Mouse (Mus musculus) 3134 (cell line): Measurements from ENCODE around the gene Skint6.
"Not testable (repeated sequence)": the region's sequence is repeated elsewhere in the genome, so short reads cannot be mapped to it uniquely, and the experiment has no call there.

ENCODE experiments used
- DNase-seq: peaks from one replicate; pipeline ENCODE4 v3.0.0-alpha.2; 2011; ENCODE audit warnings: low spot score; ENCODE audit not compliant: insufficient read length; ENCODE audit errors: extremely low read depth

The Skint6 gene

DNA sequence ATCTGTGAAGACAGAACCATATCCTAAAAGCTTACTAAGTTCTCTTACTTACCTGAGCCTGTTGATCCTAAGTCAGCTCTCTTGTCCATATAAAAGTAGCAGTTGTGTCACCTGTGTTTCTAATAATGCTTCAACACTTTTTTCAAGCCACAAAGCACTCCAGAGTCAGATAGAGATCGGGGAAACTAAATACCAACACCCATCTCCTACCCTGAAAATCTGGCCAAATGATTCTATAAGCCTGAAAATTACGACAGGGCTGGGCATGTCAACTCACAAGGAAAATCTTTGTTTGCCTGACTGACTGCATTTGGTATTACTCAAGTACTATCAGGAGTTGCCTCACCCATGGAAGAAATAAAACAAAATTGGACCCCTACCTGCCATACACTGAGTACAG lies at the start of gene Skint6:
Skint6 (minus strand) TSS at position 101 of the 400 bp plus-strand sequence.
- no peak for DNase-seq

DNA sequence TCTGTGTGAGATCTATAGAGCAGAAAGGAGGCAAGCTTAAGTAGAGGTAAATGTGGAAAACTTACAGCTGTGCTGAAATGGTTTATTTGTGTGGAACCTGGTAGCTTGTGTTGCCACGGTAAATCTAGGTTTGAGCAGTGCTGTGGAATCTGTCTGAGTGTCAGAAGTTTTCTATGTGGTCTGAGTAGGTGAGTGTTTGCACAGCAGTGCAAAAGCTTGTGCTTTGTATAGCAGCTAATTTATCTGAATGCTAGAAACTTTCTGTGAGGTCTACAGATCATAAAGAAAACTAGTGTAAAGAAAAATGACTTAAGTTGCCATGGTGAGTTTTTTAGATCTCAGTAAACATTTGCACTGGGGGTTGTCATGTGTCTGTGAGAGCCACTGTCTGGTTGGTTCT lies 34.1 kb upstream of the Skint6 start:
- DNase-seq, result no peak

DNA sequence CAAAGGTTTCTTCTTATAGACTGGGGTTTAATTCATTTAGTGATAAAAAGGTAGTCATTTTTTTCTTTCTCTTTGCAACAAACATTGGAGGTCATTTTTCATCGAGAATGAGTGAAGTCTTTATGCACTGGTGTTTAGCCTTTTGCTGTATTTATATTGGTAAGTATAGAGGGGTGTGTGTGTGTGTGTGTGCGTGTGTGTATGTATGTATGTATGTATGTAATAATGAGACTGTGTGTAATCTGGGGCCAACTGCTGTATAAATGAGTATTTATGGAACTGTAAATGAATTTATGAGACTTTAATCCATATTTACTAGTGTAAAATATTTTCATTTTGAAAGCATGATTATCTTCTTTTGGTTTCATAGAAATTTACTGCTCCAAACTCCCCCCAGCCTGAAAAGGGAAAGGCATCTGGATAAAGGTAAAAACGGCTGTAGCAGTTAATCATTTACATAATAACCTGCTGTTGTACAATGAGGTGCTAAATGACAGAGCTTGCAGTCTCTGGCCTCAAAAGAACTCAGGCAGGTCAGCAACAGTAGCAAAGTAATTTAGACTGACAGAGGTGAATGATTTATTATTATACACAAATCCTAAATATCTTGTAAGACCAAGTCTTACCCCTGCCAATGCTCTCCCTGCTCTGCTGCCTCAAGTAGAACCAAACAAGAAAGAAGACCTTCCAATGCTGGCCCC lies 15.2 kb upstream of the Skint6 start:
- no peak for DNase-seq

- DNase-seq, result no peak
These were observed 23.3 kb downstream of the Skint6 start for GRCm38 (mm10) chr4:113263363-113264060.

DNA sequence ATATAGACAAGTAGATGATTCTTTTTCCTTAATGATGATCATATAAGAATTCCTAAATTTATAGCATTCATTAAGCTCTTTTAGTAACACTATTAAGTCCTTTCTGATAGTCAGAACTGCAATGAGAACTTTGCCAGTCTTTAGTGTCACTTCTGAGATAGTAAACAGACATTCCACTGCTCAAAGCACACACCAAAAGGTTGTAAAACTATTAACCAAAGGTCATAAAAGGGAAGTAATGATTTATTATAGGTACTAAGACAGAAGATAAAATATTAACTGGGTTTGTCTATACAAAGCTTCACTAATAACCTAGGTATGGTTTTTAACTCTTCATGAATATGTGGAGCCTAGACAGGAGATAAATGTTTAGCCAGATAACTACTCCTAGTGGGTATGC lies 41.0 kb downstream of the Skint6 start:
- DNase-seq, result no peak

- DNase-seq, result no peak
These were observed 219.2 kb downstream of the Skint6 start for GRCm38 (mm10) chr4:113067621-113068020.

DNA sequence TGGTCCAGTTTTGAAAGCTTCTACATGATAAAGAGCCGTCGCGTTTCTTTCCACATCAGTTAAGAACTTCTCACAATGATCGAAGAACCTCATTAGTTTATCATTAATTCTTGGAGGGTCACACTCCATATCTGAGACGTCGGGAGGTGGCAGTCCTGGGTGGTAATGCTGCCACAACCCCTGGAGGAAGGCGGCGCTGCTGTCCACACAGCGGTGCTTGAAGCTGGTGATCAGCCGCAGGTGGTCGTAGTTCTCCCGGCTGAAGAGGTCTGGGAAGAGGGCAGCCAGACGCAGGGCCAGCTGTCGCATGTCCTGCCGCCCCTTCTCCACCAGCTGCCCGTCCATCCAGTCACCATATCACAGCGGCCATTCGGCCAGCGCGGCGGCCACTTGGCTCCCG lies 307.6 kb downstream of the Skint6 start:
- DNase-seq, result not testable (repeated sequence)

GRCm38 (mm10) chr4:112790646-112791045 lies 496.1 kb downstream of the Skint6 start:
- no peak for DNase-seq

GRCm38 (mm10) chr4:112774766-112775165 lies 512.0 kb downstream of the Skint6 start, which contains the start of gene Skint10:
TSS of gene Skint10 (minus strand) at chr4:112774866.
- DNase-seq, result no peak
